Mouse (Mus musculus) lung, postnatal 0 days (tissue): Measurements from ENCODE around the gene Tmem132a.
A peak's percentile ranks its signal among the peaks of the same experiment; 100 is the strongest.

Experiments
- CTCF ChIP-seq: IDR thresholded peaks from 2 replicates; pipeline ENCODE4 v1.5.1; 2016; ENCODE audit warnings: antibody characterized with exemption, mild to moderate bottlenecking
- EP300 ChIP-seq: IDR thresholded peaks from 2 replicates; pipeline ENCODE4 v1.6.1; 2016; ENCODE audit warnings: antibody characterized with exemption, mild to moderate bottlenecking, control low read depth

GRCm38 (mm10) chr19:10904927-10905727, 35.4 kb upstream of the Tmem132a start:
- peak; percentile 40 for TF ChIP-seq CTCF
- peak; percentile 52; the same call in 1 of the 2 replicates for TF ChIP-seq EP300
